Mouse (Mus musculus) neural tube, embryonic 14.5 days (tissue): ENCODE results near the gene Slc12a5. TPM values are rescaled to one million over a fixed set of nuclear protein-coding genes. Genes with fewer than 3 reads are reported as not detected.

Experiments
- ATAC-seq: fragments of 200-750 bp; cut with Nextera tagmentation; 2 replicates; pipeline ENCODE4 v1.8.0; 2017; ENCODE audit warnings: low read depth, mild to moderate bottlenecking, moderate TSS enrichment, moderate library complexity
- H3K27ac ChIP-seq: fragments of 300-500 bp; sonication (generic); 2 replicates; pipeline ENCODE4 v1.5.1; 2014; ENCODE audit warnings: low read depth, mild to moderate bottlenecking, control low read depth, low read length, moderate library complexity, mixed read lengths
- H3K27me3 ChIP-seq: fragments of 300-500 bp; sonication (generic); 2 replicates; pipeline ENCODE4 v1.6.1; 2014; ENCODE audit warnings: low read length; ENCODE audit not compliant: control insufficient read depth, insufficient read depth
- H3K36me3 ChIP-seq: fragments of 300-500 bp; sonication (generic); 2 replicates; pipeline ENCODE4 v1.6.1; 2014; ENCODE audit warnings: low read length, mixed read lengths; ENCODE audit not compliant: control insufficient read depth, insufficient read depth
- H3K4me1 ChIP-seq: fragments of 300-500 bp; sonication (generic); 2 replicates; pipeline ENCODE4 v1.6.1; 2014; ENCODE audit warnings: low read length; ENCODE audit not compliant: control insufficient read depth, insufficient read depth
- H3K4me2 ChIP-seq: fragments of 300-500 bp; sonication (generic); 2 replicates; pipeline ENCODE4 v1.6.1; 2014; ENCODE audit warnings: mild to moderate bottlenecking, low read depth, low read length, control low read depth
- H3K4me3 ChIP-seq: fragments of 300-500 bp; sonication (generic); 2 replicates; pipeline ENCODE4 v1.5.1; 2014; ENCODE audit warnings: low read depth, low read length, control low read depth, mixed read lengths
- H3K9ac ChIP-seq: fragments of 300-500 bp; sonication (generic); replicated peaks from 2 replicates; pipeline ENCODE4 v1.6.1; 2014; ENCODE audit warnings: low read depth, mild to moderate bottlenecking, control low read depth, low read length, mixed read lengths
- H3K9me3 ChIP-seq: fragments of 300-500 bp; sonication (generic); 2 replicates; pipeline ENCODE4 v1.6.1; 2016; ENCODE audit warnings: low read length; ENCODE audit not compliant: control insufficient read depth
- WGBS: fragments of 180-500 bp; shearing (Covaris S2); extraction: QIAGEN DNeasy Blood & Tissue Kit; methylation state at CpG from one replicate; pipeline ENCODE4 v1.1.7; 2014; 5-methylcytosine and 5-hydroxymethylcytosine counted together
- polyA plus RNA-seq: library from polyadenylated mRNA; unstranded; fragments of >200 nt; fragmentation: Nextera tagmentation; extraction: Ambion mirVana; gene quantifications from 2 replicates; pipeline ENCODE4 v1.2.1, GENCODE M21; 2014

The Slc12a5 gene
- polyA plus RNA-seq = 51.5 and 68.8 TPM in 2 replicates

DNA sequence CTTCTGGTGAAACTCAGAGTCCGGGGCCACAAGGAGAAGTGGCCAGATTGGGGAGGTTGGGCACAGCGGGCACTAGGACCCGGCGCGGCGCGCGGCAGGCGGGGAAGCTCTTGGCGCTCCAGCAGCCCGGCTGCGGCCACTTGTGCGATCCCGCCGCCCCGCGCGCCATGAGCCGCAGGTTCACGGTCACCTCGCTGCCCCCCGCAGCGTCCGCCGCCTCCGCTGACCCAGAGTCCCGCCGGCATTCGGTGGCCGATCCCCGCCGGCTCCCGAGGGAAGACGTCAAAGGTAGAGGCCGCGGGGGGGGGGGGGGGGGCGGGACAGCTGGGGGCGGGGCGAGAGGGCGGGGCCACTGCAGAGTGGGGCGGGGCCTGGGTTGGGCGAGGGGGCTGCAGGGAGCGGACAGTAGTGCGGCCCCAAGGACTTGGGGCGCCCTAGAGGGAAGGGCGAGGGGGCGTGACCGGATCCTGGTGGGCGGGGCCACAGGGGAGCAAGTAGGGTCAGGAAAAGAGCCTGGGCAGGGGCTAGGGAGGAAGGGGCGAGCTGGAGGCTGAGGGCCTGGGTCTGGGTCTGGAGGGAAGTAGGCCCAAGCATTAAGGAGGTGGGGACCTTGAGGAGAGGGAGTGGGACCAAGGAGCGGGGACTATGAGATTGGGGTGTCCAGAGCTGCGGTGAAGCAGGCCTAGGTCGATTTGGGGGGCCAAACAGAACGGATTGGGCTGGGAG is at the start of gene Slc12a5:
Slc12a5 (plus strand) TSS at position 87 of the 726 bp plus-strand sequence.
- WGBS = 2% methylated on average over 37 of the region's 54 CpGs

DNA sequence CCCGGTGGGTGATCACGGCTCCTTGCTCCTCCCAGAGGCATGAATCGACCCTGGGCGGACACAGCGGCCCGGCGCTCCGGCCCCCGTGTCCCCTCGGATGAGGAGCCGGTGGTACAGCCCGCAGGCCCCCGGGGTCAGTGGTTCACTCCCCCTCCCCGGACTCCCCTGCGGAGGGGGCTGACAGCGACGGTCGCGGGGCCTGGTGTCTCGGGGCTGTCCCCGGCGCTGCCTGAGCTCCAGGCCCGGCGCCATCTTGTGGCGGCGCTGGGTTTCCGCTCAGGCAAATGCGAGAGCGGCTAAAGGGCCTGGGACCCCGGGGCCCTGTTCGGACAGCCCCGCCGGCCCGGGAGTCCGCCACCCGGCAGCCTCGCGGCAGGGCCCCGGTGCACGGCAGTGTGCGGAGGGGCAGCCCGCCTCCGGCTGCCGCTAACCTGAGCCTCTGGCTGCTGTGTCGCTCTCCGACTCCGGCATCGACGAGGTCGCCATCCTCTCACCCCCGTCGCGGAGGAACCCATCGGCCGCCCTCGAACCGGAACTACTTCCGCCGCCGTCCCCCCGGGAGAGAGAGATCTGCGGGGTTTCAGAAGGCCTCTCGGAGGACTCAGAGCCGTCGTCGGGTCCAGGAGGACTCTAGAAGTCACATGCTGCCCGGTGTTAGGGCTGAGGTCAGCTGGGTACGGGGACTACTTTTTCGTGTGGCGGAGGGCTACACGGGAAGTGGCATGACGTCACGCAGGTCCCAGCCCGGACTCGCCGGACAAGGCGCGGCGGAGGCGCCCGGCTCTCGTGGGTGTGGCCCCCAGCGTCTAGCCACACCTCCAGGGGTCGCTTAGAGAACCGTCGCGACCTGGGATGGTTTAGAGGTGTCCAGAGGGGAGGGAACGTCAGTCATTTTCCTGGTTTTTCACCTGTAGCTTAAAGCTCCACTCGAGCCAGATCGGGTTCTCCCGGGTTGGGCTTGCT is 49.2 kb upstream of the Slc12a5 start, which contains the start of gene Zfp335:
Zfp335 (minus strand) TSS at position 672 of the 963 bp plus-strand sequence.
- H3K27ac ChIP-seq = peak within 1 kb of the TSS; percentile 100
- under 1% methylated on average over 90 of the region's 91 CpGs for WGBS

More for the DNA sequence above, at the start of gene Slc12a5:
- Histone ChIP-seq H3K27ac (peak within 1 kb of the TSS; percentile 52), H3K27me3 (no peaks in the 10 kb centered on the region), H3K36me3 (no peaks in the 10 kb centered on the region), H3K9ac (peak within 1 kb of the TSS; percentile 59), H3K9me3 (no peaks in the 10 kb centered on the region), H3K4me1 (peaks cover 20% of the 10 kb centered on the region), H3K4me2 (peak within 1 kb of the TSS; percentile 56), H3K4me3 (peak within 1 kb of the TSS; percentile 46)
- peak; percentile 38; the same call in 1 of the 2 replicates for ATAC-seq

DNA sequence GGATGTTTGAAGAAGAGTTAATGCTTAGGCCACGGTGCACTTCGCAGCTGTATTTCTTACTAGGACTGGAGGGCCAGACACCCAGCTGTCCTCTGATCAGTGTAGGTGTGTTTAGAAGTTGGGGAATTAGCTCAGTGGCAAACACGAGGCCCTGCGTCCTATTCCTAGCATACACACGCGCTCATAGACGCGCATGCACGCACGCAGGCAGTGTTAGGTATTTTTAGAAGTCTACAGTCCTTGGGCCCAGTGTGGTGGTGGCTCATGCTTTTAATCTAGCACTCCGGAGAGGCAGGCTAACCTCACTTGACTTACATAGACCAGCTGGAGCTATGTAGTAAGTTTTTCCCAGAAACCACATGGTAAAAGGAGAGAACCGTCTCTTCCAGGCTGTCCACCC is 48.5 kb upstream of the Slc12a5 start:
- H3K4me2 ChIP-seq = peak overlapping the region; percentile 48
- H3K4me1 ChIP-seq = peaks cover 17% of the 10 kb centered on the region
- H3K36me3 ChIP-seq = peaks cover 21% of the 10 kb centered on the region
- no peaks in the 10 kb centered on the region for H3K9me3 ChIP-seq
- WGBS = 20% methylated on average over 12 of the region's 12 CpGs
- peak overlapping the region; percentile 99 for H3K9ac ChIP-seq
- H3K4me3 ChIP-seq = peak overlapping the region; percentile 69
- peak; percentile 26 for ATAC-seq
- H3K27ac ChIP-seq = peak overlapping the region; percentile 100
- H3K27me3 ChIP-seq = no peaks in the 10 kb centered on the region

More for the DNA sequence above, 49.2 kb upstream of the Slc12a5 start, which contains the start of gene Zfp335:
- peaks cover 28% of the 10 kb centered on the region for H3K36me3 ChIP-seq
- H3K27me3 ChIP-seq = no peaks in the 10 kb centered on the region
- H3K9me3 ChIP-seq = no peaks in the 10 kb centered on the region
- peak within 1 kb of the TSS; percentile 79 for H3K4me2 ChIP-seq
- peak within 1 kb of the TSS; percentile 99 for H3K9ac ChIP-seq
- peaks cover 17% of the 10 kb centered on the region for H3K4me1 ChIP-seq
- H3K4me3 ChIP-seq = peak within 1 kb of the TSS; percentile 69
- ATAC-seq = peak; percentile 86

DNA sequence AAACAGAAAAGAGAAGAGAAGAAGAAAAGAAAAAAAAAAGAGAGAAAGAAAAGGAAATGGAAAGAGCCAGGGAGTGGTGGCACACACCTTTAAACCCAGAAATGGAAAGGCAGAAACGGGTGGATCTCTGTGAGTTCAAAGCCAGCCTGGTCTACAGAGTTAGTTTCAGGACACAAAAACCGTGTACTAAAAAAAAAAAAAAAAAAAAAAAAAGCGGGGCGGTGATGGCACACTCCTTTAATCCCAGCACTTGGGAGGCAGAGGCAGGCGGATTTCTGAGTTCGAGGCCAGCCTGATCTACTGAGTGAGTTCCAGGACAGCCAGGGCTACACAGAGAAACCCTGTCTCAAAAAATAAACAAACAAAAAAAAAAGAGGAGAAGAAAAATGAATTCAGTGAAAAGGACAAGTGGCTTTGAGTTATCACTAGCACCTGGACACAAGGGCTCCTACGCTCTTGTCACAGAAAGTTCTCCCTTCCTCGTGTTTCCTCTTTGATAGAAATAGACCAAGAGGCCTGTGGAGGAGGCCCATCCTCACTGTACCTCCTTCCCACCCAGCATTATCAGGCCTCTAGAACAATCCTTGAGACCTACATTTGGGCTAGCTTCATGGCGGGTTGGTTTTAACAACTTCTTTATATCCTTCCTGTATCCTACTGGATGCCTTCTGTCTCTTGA is 47.7 kb upstream of the Slc12a5 start:
- ATAC-seq = no peak
- Histone ChIP-seq H3K9me3 (no peaks in the 10 kb centered on the region), H3K9ac (no peak overlapping the region), H3K36me3 (peaks cover 13% of the 10 kb centered on the region), H3K27ac (no peak overlapping the region), H3K4me2 (peak overlapping the region; percentile 48; the same call in 1 of the 2 replicates), H3K4me1 (peaks cover 17% of the 10 kb centered on the region), H3K4me3 (no peak overlapping the region), H3K27me3 (no peaks in the 10 kb centered on the region)
- 92% methylated on average over 7 of the region's 9 CpGs for WGBS

DNA sequence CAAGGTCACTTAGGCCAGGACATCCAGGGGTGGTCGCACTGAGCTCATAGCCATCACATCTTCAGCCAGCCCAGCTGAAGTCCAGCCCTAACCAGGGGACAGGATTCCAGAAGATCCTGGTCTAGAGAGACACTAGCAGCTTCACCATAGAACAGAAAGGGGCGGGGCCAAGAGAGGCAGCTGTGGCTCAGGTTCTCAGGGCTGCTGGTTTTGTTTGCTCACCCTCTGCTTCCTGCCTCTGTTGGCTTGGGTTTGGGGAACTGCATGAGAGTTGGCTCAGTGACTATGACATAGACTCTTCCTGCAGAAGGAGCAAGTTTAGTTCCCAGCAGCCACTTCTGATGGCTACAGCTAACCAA is 47.2 kb upstream of the Slc12a5 start:
- Histone ChIP-seq H3K9ac (no peak overlapping the region), H3K4me2 (no peak overlapping the region), H3K36me3 (peaks cover 8% of the 10 kb centered on the region), H3K27ac (no peak overlapping the region), H3K9me3 (no peaks in the 10 kb centered on the region), H3K4me3 (no peak overlapping the region), H3K4me1 (peaks cover 17% of the 10 kb centered on the region), H3K27me3 (no peaks in the 10 kb centered on the region)
- WGBS = 92% methylated on average over 2 of the region's 2 CpGs
- ATAC-seq = no peak

DNA sequence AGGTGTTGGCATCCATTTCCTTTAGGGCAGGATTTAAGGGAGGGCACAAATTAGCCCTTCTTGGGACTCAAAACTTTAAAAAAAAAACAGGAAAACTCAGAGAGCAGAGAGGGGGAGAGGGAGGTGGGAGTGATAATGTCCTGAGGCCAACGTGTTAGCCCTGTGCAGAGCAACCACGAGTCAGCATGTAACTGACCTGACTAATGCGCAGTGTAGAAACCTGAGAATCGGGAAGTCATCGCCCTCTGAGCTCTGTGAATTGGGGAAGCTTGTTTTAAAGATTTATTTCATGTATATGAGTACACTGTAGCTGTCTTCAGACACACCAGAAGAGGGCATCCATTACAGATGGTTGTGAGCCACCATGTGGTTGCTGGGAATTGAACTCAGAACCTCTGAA is 43.8 kb upstream of the Slc12a5 start:
- Histone ChIP-seq H3K4me2 (no peak overlapping the region), H3K9me3 (no peaks in the 10 kb centered on the region), H3K36me3 (no peaks in the 10 kb centered on the region), H3K27me3 (no peaks in the 10 kb centered on the region), H3K4me1 (peaks cover 4% of the 10 kb centered on the region; the same call in 1 of the 2 replicates), H3K27ac (no peak overlapping the region), H3K9ac (no peak overlapping the region), H3K4me3 (no peak overlapping the region)
- WGBS = 86% methylated on average over 5 of the region's 5 CpGs
- ATAC-seq = no peak

DNA sequence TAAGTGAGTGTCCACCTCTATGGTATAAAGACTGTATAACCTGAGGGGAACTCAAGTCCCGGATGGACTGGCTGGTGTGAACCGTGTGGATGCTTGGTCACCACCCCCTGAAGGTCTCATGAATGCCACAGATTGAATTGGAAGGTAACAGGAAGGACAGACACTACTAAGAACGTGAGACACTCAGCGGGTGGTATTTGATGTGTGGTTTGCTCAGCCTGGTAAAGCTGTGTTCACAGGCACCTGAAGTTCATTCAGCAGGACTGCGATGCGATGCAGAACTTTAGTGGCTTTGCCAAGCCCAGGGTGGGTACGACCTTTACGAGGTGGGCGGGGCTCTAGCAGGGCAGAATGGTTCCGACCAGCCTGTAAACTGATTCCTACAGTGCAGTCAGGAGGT is 43.2 kb upstream of the Slc12a5 start:
- H3K9me3 ChIP-seq = no peaks in the 10 kb centered on the region
- no peak overlapping the region for H3K4me2 ChIP-seq
- no peak overlapping the region for H3K4me3 ChIP-seq
- no peak for ATAC-seq
- peaks cover 2% of the 10 kb centered on the region; the same call in 1 of the 2 replicates for H3K4me1 ChIP-seq
- no peaks in the 10 kb centered on the region for H3K36me3 ChIP-seq
- 26% methylated on average over 10 of the region's 10 CpGs for WGBS
- no peak overlapping the region for H3K9ac ChIP-seq
- H3K27me3 ChIP-seq = no peaks in the 10 kb centered on the region
- H3K27ac ChIP-seq = no peak overlapping the region

DNA sequence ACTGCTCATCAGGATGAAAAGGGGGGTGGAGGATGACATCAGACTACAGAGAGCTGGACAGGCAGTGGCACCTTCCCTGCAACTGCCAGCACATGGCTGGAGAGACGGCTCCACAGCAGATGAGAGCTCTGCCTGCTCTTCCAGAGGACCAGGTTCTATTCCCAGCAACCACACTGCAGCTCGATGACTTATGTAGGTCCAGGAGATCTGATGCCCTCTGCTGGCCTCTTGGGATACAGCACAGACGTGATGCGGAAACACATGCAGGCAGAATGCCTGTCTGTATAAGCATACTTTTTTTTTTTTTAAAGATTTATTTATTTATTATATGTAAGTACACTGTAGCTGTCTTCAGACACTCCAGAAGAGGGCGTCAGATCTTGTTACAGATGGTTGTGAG is 42.3 kb upstream of the Slc12a5 start:
- ATAC-seq = no peak
- Histone ChIP-seq H3K36me3 (no peaks in the 10 kb centered on the region), H3K4me3 (no peak overlapping the region), H3K4me1 (peaks cover 1% of the 10 kb centered on the region; the same call in 1 of the 2 replicates), H3K27me3 (no peaks in the 10 kb centered on the region), H3K9ac (no peak overlapping the region), H3K9me3 (no peaks in the 10 kb centered on the region), H3K4me2 (no peak overlapping the region), H3K27ac (no peak overlapping the region)
- WGBS = 71% methylated on average over 4 of the region's 5 CpGs
